Mouse (Mus musculus) heart, embryonic 12.5 days (tissue): ENCODE measurements around the gene Arhgef16. TPM values are rescaled to one million over a fixed set of nuclear protein-coding genes. Genes with fewer than 3 reads are reported as not detected.
A peak's percentile ranks its signal among the peaks of the same experiment; 100 is the strongest.

Experiments used
- ATAC-seq: fragments of 200-750 bp; cut with Nextera tagmentation; 2 replicates; pipeline ENCODE4 v1.8.0; 2017; ENCODE audit warnings: moderate TSS enrichment, moderate library complexity; ENCODE audit not compliant: insufficient number of reproducible peaks, low FRiP score
- H3K27ac ChIP-seq: fragments of 300-500 bp; sonication (generic); 2 replicates; pipeline ENCODE4 v1.5.1; 2016; ENCODE audit warnings: mild to moderate bottlenecking, moderate library complexity; ENCODE audit not compliant: poor library complexity, severe bottlenecking
- H3K27me3 ChIP-seq: fragments of 300-500 bp; sonication (generic); replicated peaks from 2 replicates; pipeline ENCODE4 v1.6.1; 2016; ENCODE audit warnings: mild to moderate bottlenecking, moderate library complexity
- H3K36me3 ChIP-seq: fragments of 300-500 bp; sonication (generic); 2 replicates; pipeline ENCODE4 v1.6.1; 2016; ENCODE audit warnings: mild to moderate bottlenecking, moderate library complexity
- H3K4me1 ChIP-seq: fragments of 300-500 bp; sonication (generic); replicated peaks from 2 replicates; pipeline ENCODE4 v1.6.1; 2016; ENCODE audit warnings: mild to moderate bottlenecking
- H3K4me2 ChIP-seq: fragments of 300-500 bp; sonication (generic); 2 replicates; pipeline ENCODE4 v1.6.1; 2016; ENCODE audit warnings: mild to moderate bottlenecking, moderate library complexity
- H3K4me3 ChIP-seq: fragments of 300-500 bp; sonication (generic); 2 replicates; pipeline ENCODE4 v1.5.1; 2016; ENCODE audit warnings: mild to moderate bottlenecking
- H3K9ac ChIP-seq: fragments of 300-500 bp; sonication (generic); 2 replicates; pipeline ENCODE4 v1.6.1; 2016; ENCODE audit warnings: mild to moderate bottlenecking, moderate library complexity
- H3K9me3 ChIP-seq: fragments of 300-500 bp; sonication (generic); replicated peaks from 2 replicates; pipeline ENCODE4 v1.6.1; 2016; ENCODE audit warnings: mild to moderate bottlenecking, moderate library complexity
- WGBS: fragments of 180-500 bp; shearing (Covaris S2); methylation state at CpG from one replicate; pipeline ENCODE4 v1.1.7; 2016; 5-methylcytosine and 5-hydroxymethylcytosine counted together
- polyA plus RNA-seq: library from polyadenylated mRNA; unstranded; fragments of >200 nt; fragmentation: Nextera tagmentation; extraction: Ambion mirVana; gene quantifications from 2 replicates; pipeline ENCODE4 v1.2.1, GENCODE M21; 2016

Arhgef16 gene
- 1.8 and 1.9 TPM in 2 replicates for polyA plus RNA-seq

- Histone ChIP-seq H3K27ac (no peak within 1 kb of the TSS), H3K4me2 (peak within 1 kb of the TSS; percentile 27; the same call in 1 of the 2 replicates), H3K27me3 (peaks cover 44% of the 10 kb centered on the region), H3K9ac (0 out of 2 replicates have a peak within 1 kb of the TSS, but pooled peaks have one; percentile 22), H3K36me3 (no peaks in the 10 kb centered on the region), H3K4me3 (no peak within 1 kb of the TSS), H3K4me1 (peaks cover 15% of the 10 kb centered on the region), H3K9me3 (0 out of 2 replicates have a peak, but pooled peaks cover 7% of the 10 kb centered on the region)
- peak; percentile 47; the same call in 1 of the 2 replicates for ATAC-seq
- WGBS: 18% methylated on average over 7 of the region's 7 CpGs
Observed at GRCm38 (mm10) chr4:154301466-154301881, at the start of gene Arhgef16. Gene Arhgef16 (minus strand): TSS chr4:154301676.

DNA sequence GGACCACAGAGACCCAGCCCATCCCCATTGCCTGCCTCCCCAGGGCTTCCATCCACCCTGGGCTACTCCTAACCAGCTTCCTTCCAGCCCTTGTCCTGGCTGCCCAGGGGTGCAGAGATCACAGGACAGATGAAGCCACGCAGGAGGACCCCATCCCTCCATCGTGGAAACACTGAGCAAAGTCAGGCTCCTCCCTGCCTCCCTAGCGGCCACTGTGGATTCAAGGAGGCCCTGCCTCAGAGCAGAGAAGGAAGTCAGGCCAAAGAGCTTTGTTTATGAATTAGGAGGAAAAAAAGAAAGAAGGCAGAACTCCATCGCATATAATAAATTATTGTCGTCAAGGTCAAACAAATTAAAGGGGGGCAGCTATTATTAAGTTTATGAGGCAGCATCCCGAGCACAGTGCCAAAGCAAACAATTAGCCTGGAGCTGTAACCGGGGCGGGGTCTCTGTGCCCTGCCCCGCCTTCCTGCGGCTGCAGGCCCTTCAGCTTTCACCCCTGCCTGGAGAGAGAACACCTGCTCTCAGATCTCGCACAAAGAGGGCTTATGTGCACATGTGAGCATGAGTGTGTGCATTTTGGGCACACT, 46.8 kb upstream of the Arhgef16 start:
- Histone ChIP-seq H3K9ac (peak overlapping the region; percentile 38; the same call in 1 of the 2 replicates), H3K36me3 (peaks cover 15% of the 10 kb centered on the region), H3K27ac (no peak overlapping the region), H3K4me3 (no peak overlapping the region), H3K27me3 (0 out of 2 replicates have a peak, but pooled peaks cover under 1% of the 10 kb centered on the region), H3K4me1 (peaks cover 28% of the 10 kb centered on the region), H3K4me2 (no peak overlapping the region), H3K9me3 (no peaks in the 10 kb centered on the region)
- no peak for ATAC-seq
- WGBS: 61% methylated on average over 11 of the region's 11 CpGs

DNA sequence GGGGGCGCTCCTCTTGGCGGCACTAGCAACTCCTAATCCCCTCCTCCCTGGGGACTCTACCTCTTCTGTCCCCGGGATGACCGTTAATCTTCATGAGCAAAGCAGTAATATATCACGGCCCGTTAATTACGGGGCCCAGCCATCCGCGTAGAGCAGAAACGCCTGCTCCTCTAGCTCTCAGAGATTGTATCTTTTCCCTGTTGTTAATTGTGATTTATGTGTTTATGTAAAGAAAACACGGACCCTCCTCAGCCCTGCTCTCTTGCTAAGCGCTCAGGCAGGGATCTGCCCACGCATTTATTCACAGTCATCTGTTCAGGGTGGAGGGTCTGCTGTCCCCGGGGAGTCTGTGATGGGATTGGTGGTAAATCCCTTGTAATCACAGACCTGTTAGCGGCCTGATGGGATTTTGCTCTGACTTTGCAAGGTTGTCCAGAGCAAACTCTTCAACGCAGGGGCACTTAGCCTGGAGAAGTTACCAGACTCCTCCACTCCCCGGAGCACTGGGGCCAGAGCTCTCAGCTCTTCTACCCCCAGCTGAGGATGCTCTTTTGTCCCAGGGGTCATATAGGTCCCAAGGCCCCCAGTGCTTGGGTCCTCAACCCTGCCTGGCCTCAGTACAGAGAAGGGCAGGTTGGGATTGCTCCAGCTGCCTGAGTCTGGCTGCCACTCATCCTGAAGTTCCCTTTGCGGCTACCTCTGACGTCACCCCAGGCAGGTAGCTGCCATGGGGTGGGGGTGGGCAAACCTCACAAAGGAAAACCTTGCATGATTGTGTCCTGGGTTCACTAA, 45.5 kb upstream of the Arhgef16 start:
- WGBS: 61% methylated on average over 19 of the region's 19 CpGs
- no peak for ATAC-seq
- H3K9ac ChIP-seq: no peak overlapping the region

DNA sequence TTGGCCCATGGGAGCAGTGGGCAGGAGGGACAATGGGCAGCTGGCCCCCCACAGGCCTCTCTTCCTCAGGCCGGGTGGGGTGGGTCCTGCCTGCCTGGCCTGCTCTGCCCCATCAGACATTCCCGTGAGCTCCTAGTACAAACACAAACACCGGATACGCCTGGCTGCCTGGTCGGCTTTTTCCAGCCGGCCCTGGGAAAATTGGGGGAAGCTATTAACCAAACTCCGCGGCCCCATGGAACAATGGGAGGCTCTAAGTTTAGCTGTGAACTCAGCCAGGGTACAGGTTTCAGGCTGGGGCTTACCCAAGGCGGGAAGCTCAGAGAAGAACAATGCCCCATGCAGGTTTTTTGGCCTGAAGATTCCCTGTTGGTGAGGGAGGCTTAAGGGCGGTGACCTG, 35.2 kb upstream of the Arhgef16 start:
- Histone ChIP-seq H3K4me1 (peaks cover 32% of the 10 kb centered on the region), H3K27me3 (0 out of 2 replicates have a peak, but pooled peaks cover 29% of the 10 kb centered on the region), H3K9ac (peak overlapping the region; percentile 25; the same call in 1 of the 2 replicates), H3K36me3 (peaks cover 20% of the 10 kb centered on the region), H3K9me3 (no peaks in the 10 kb centered on the region), H3K4me2 (no peak overlapping the region), H3K4me3 (no peak overlapping the region), H3K27ac (peak overlapping the region; percentile 70)
- 29% methylated on average over 10 of the region's 10 CpGs for WGBS
- ATAC-seq: peak; percentile 59

More for the DNA sequence above, 45.5 kb upstream of the Arhgef16 start:
- Histone ChIP-seq H3K27ac (no peak overlapping the region), H3K4me1 (peaks cover 16% of the 10 kb centered on the region), H3K27me3 (no peaks in the 10 kb centered on the region), H3K9me3 (peaks cover 9% of the 10 kb centered on the region; the same call in 1 of the 2 replicates), H3K4me3 (no peak overlapping the region), H3K36me3 (peaks cover 26% of the 10 kb centered on the region), H3K4me2 (no peak overlapping the region)

GRCm38 (mm10) chr4:154335761-154336160, 34.3 kb upstream of the Arhgef16 start, which contains the start of gene B230104I21Rik:
Gene B230104I21Rik (plus strand): TSS chr4:154336127.
- H3K4me3 ChIP-seq: peak within 1 kb of the TSS; percentile 17
- peak within 1 kb of the TSS; percentile 70 for H3K27ac ChIP-seq
- H3K9me3 ChIP-seq: no peaks in the 10 kb centered on the region
- H3K9ac ChIP-seq: peak within 1 kb of the TSS; percentile 39; the same call in 1 of the 2 replicates
- H3K27me3 ChIP-seq: 0 out of 2 replicates have a peak, but pooled peaks cover 29% of the 10 kb centered on the region
- WGBS: 79% methylated on average over 12 of the region's 12 CpGs
- peaks cover 39% of the 10 kb centered on the region for H3K4me1 ChIP-seq
- H3K4me2 ChIP-seq: peak within 1 kb of the TSS; percentile 54
- peaks cover 11% of the 10 kb centered on the region for H3K36me3 ChIP-seq
- ATAC-seq: no peak

DNA sequence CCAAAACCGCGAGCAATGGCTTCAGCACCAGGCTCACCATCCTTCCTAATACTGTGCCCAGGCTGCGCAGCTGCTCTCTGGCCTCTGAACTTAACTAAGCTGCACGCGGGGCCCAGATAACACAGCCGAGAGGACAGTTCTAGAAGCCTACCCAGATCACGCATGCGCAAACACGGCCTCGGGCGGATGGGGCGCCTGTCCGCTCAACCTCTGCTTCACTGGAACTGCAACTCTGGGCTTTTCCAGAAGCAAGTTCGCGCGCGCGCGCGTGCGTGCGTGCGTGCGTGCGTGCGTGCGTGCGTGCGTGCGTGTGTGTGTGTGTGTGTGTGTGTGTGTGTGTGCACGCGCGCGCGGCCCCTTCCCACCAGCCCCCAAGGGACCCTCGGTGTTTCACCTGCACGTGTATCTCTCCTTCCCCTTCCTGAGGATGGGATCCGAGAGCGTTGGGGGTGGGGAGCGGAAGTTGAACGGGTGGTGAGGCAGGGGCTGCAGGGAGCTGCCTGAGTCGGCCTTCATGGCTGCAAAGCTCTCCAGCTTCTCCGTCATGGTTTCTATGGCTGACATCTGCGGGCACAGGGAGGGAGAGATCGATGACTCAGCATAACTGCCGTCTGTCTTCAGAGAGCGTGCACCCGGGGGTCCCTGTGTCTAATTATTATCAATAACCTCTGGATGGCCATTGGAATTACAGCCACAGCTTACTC, 33.4 kb upstream of the Arhgef16 start:
- peak overlapping the region; percentile 39; the same call in 1 of the 2 replicates for H3K9ac ChIP-seq
- H3K4me1 ChIP-seq: peaks cover 39% of the 10 kb centered on the region
- H3K9me3 ChIP-seq: no peaks in the 10 kb centered on the region
- H3K27ac ChIP-seq: no peak overlapping the region
- H3K27me3 ChIP-seq: 0 out of 2 replicates have a peak, but pooled peaks cover 29% of the 10 kb centered on the region
- peak overlapping the region; percentile 54 for H3K4me2 ChIP-seq
- 62% methylated on average over 48 of the region's 48 CpGs for WGBS
- H3K36me3 ChIP-seq: 0 out of 2 replicates have a peak, but pooled peaks cover 6% of the 10 kb centered on the region
- ATAC-seq: no peak
- H3K4me3 ChIP-seq: peak overlapping the region; percentile 17

GRCm38 (mm10) chr4:154333300-154333699, 31.8 kb upstream of the Arhgef16 start:
- Histone ChIP-seq H3K36me3 (0 out of 2 replicates have a peak, but pooled peaks cover 6% of the 10 kb centered on the region), H3K9me3 (no peaks in the 10 kb centered on the region), H3K4me3 (no peak overlapping the region), H3K27me3 (peaks cover 26% of the 10 kb centered on the region), H3K27ac (no peak overlapping the region), H3K9ac (no peak overlapping the region), H3K4me1 (peaks cover 50% of the 10 kb centered on the region), H3K4me2 (no peak overlapping the region)
- WGBS: 71% methylated on average over 8 of the region's 8 CpGs
- ATAC-seq: no peak

DNA sequence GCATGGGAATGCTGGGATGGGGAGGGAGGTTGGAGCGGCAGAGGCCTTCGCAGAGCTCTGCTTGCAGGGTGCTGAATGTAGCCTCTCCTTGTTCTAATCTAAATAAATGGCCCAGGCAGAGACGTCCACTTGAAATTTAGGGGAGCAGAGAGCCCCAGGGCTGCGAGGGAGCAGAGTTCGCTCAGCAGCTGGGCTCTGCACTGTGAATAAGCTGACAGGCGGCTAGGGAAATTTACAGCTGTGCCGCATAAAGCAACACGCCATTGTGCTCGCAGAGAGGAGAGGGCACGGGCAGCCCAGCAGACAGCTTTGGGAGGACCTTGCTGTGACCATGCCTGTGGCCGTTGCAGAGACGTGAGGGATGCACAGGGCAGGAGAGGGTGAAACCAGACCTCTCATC, 29.8 kb upstream of the Arhgef16 start:
- H3K4me3 ChIP-seq: no peak overlapping the region
- peaks cover 38% of the 10 kb centered on the region for H3K4me1 ChIP-seq
- no peaks in the 10 kb centered on the region for H3K9me3 ChIP-seq
- H3K27ac ChIP-seq: peak overlapping the region; percentile 95
- no peak for ATAC-seq
- H3K4me2 ChIP-seq: no peak overlapping the region
- H3K36me3 ChIP-seq: 0 out of 2 replicates have a peak, but pooled peaks cover 2% of the 10 kb centered on the region
- WGBS: 59% methylated on average over 12 of the region's 12 CpGs
- H3K27me3 ChIP-seq: peaks cover 23% of the 10 kb centered on the region
- no peak overlapping the region; the same call in 1 of the 2 replicates for H3K9ac ChIP-seq

GRCm38 (mm10) chr4:154330001-154330400, 28.5 kb upstream of the Arhgef16 start:
- Histone ChIP-seq H3K9me3 (no peaks in the 10 kb centered on the region), H3K4me2 (no peak overlapping the region), H3K9ac (0 out of 2 replicates have a peak overlapping the region, but pooled peaks have one; percentile 8), H3K27ac (peak overlapping the region; percentile 95), H3K4me3 (no peak overlapping the region), H3K27me3 (peaks cover 17% of the 10 kb centered on the region), H3K4me1 (peaks cover 43% of the 10 kb centered on the region), H3K36me3 (0 out of 2 replicates have a peak, but pooled peaks cover 2% of the 10 kb centered on the region)
- ATAC-seq: peak; percentile 74
- WGBS: 61% methylated on average over 7 of the region's 7 CpGs

- ATAC-seq: no peak
- no peaks in the 10 kb centered on the region for H3K9me3 ChIP-seq
- H3K4me1 ChIP-seq: peaks cover 37% of the 10 kb centered on the region
- H3K9ac ChIP-seq: no peak overlapping the region
- H3K4me3 ChIP-seq: no peak overlapping the region
- H3K4me2 ChIP-seq: no peak overlapping the region
- 0 out of 2 replicates have a peak, but pooled peaks cover 2% of the 10 kb centered on the region for H3K36me3 ChIP-seq
- H3K27ac ChIP-seq: peak overlapping the region; percentile 95; the same call in 1 of the 2 replicates
- WGBS: 8% methylated on average over 6 of the region's 6 CpGs
- peaks cover 14% of the 10 kb centered on the region for H3K27me3 ChIP-seq
Observed at GRCm38 (mm10) chr4:154328836-154329235, 27.4 kb upstream of the Arhgef16 start.
